Mouse (Mus musculus) ZHBTc4 (cell line): ENCODE data around the gene Necap2.

Source experiments
- DNase-seq: peaks from one replicate; pipeline ENCODE4 v3.0.0-alpha.2; 2011; ENCODE audit warnings: low read depth, low spot score

The Necap2 gene

GRCm38 (mm10) chr4:141033606-141034549 lies 44.3 kb downstream of the Necap2 start:
- no peak for DNase-seq

- peak; percentile 74 for DNase-seq
Observed at GRCm38 (mm10) chr4:141031733-141032132, 46.4 kb downstream of the Necap2 start.

GRCm38 (mm10) chr4:141030541-141031206 lies 47.5 kb downstream of the Necap2 start:
- no peak for DNase-seq

GRCm38 (mm10) chr4:141024992-141025391 lies 53.2 kb downstream of the Necap2 start:
- peak; percentile 62 for DNase-seq

- no peak for DNase-seq
Observed at GRCm38 (mm10) chr4:141024052-141024451, 54.1 kb downstream of the Necap2 start.

- DNase-seq = no peak
Observed at GRCm38 (mm10) chr4:141021614-141021929, 56.6 kb downstream of the Necap2 start.

- DNase-seq = no peak
Observed at GRCm38 (mm10) chr4:141020811-141021613, 57.1 kb downstream of the Necap2 start.

- DNase-seq = no peak
Observed at GRCm38 (mm10) chr4:141020220-141020619, 57.9 kb downstream of the Necap2 start.

GRCm38 (mm10) chr4:141017657-141018436 lies 60.3 kb downstream of the Necap2 start:
- peak; percentile 63 for DNase-seq
